Mouse (Mus musculus) heart, postnatal 4 days (tissue): Measurements from ENCODE around the gene 2410002F23Rik. TPM values are rescaled to one million over a fixed set of nuclear protein-coding genes. Genes with fewer than 3 reads are reported as not detected.
A peak's percentile ranks its signal among the peaks of the same experiment; 100 is the strongest.
"Not testable (repeated sequence)": the region's sequence is repeated elsewhere in the genome, so short reads cannot be mapped to it uniquely, and the experiment has no call there.

Experiments
- DNase-seq: peaks from one replicate; pipeline ENCODE4 v3.0.0; 2021
- total RNA-seq, 2 experiments: library from RNA; stranded (reverse); gene quantifications; 2 replicates each; pipeline ENCODE4 v1.2.3; 2021

2410002F23Rik gene
- total RNA-seq, 2 experiments from 2014 or later, result 72.0 to 72.7 TPM

GRCm38 (mm10) chr7:44262791-44263643 lies 16.5 kb downstream of the 2410002F23Rik start:
- DNase-seq, result peak; percentile 96

- no peak for DNase-seq
Observed at GRCm38 (mm10) chr7:44268117-44268516, 21.6 kb downstream of the 2410002F23Rik start.

DNA sequence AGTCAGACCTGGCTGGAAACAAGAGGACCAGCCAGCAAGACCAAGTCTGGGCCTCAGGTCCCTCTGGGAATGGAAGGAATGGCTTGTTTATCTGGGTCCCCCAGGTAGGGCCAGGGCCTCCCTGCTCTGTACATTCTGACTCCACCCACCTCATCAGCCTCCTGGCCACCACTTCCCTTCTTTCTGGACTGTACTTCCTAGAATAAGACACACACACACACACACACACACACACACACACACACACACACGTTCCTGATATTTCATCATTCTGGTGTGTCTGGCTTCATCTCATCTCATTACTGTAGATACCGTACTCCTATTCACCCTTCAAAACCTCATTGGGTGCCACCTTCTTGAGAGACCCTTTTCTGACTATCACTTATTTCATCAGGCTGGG lies 22.9 kb downstream of the 2410002F23Rik start:
- DNase-seq, result no peak

DNA sequence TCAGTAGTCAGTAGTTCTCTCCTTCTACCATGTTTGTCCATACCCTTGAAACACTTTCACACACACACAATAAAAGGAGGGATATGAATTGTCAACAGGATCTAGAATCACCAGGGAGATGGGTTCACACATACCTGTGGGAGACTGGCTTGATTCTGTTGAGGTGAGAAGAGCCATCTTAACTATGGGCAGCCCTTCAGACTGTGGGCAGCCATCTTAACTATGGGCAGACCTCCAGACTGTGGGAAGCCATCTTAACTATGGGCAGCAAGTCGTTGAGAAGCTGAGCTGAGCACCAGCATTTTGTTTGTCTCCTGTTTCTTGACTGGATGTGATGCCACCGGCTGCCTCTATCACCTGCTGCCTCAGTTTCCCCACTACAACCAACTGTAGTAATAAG lies 24.8 kb downstream of the 2410002F23Rik start:
- DNase-seq, result no peak

- DNase-seq, result no peak
Observed at GRCm38 (mm10) chr7:44272546-44272945, 26.0 kb downstream of the 2410002F23Rik start.

- DNase-seq, result no peak
Observed at GRCm38 (mm10) chr7:44273446-44273845, 26.9 kb downstream of the 2410002F23Rik start.

GRCm38 (mm10) chr7:44274096-44274495 lies 27.6 kb downstream of the 2410002F23Rik start:
- DNase-seq, result no peak

DNA sequence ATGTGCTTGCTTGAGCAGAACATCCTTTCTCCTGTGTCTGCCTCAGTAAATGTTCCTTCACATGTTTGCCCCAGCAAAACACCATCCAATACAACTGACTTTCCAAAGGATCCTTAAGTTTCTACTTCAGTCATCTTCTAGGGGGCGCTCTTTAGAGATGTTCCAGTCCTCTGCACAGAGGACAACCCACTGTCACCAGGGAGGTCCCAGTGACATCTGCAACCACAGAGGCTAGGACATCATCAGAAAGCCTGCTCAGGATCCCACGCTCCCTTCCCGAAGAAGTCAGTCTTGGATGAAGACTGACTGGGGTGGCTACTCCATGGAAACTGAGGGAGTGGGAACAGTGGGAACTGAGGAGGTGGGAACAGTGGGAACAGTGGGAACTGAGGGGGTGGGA lies 29.0 kb downstream of the 2410002F23Rik start:
- no peak for DNase-seq

DNA sequence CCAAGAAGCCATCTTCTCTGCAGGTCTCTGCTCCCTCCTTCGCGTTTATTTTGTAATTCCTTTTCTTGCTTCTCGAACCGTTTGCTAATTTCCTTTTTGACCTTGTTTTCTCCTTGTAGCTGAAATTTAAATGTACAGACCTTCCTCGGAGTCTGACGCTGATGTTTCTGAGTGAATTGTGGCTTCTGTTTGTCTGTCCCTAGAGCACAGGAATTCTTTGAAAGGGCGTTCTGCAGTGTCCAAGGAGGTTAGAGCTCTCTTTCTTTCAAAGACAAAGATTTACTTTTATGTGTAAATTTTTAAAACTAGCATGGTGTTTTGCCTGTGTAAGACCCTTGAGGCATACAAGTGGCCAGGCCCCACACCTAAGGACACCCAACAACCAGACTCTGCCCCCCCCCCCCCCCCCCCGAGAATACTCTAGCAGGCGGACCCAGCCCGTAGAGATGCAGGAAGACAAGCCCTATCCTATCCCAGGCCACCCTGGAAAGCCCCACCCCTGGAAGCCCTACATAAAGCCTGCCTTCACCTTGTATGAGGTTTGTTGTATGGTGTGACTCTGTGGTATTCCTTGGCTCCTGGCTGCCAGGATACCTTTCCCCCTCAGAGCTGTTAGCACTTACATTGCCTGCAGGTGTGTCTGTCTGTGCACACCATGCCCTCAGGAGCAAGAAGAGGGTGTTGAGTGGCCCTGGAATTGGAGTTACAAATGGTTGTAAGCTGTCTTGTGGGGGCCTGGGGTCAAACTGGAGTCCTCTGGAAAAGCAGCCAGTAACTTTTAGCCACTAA lies 30.1 kb downstream of the 2410002F23Rik start:
- no peak for DNase-seq

DNA sequence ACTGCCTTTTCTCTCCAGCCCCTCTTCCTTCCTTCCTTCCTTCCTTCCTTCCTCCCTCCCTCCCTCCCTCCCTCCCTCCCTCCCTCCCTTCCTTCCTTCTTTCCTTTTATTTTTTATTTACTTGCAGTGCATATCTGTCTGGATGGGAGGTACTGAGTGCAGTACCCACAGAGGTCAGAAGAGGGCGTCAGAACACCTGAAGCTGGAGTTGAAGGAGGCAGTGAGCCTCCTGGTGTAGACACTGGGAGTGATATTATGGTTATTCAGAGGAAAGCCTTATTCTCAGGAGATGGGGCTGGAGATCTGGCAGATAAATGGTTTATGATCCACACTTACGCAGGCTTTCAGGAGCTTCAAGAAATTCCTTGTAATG lies 30.7 kb downstream of the 2410002F23Rik start:
- DNase-seq, result peak; percentile 33

- no peak for DNase-seq
Observed at GRCm38 (mm10) chr7:44280959-44281358, 34.4 kb downstream of the 2410002F23Rik start.

DNA sequence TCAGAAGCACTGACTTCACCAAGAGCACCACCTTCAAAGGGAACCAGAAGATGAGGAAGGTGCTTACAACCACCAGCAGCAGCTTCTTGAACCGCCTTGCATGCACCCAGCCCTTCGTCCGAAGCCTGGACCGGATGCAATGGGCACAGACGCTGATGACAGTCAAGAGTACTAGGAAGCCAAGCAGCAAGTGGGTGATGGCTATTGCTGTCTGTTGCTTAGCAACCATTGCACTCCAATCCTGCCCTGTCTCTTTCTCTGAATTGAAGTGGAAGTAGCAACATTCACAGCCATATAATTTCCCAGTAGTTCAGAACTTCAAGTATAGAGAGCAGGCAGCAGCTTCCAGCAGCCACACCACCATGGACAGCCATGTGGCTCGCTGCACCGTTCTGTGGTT lies 35.1 kb downstream of the 2410002F23Rik start:
- DNase-seq, result no peak

- DNase-seq, result no peak
Observed at GRCm38 (mm10) chr7:44287760-44288159, 41.2 kb downstream of the 2410002F23Rik start.

DNA sequence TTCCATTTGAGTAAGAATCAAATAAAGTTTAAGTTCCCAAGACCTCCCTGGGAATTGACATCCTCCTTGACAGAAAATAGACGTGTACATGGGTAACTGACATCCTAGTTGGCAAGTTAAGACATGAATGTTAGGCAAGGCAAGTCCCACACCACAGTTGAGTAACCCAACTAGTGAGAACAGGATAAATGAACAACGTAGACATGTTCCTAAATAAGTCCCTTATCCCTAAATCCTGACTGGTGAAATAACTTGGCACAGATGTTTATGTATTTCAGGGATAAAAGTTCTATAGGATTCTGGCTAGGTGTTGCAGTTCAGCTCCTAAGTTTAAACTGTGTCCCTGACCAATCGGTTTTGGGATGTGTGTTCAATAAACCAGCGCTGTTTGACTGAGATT lies 44.5 kb downstream of the 2410002F23Rik start:
- DNase-seq, result no peak

GRCm38 (mm10) chr7:44291418-44291817 lies 44.9 kb downstream of the 2410002F23Rik start:
- no peak for DNase-seq

DNA sequence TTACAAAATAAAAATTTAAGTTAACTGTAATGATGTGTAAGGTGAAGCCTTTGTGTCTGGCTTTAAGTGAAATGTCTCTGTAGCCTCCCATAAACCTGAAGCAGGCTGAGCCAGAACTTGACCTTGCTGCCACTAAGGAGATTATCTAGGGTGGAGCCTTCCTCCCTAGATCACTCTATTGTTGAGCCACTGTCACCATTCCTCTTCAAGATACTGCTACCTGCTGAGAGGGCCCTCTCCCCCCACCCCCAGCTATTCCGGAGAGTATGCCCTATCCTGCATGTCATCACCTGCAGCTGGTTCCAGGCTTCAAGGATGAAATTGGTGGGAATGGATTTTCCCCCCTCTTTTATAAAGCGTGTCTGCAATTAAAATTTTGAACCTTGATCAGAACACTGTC lies 51.0 kb downstream of the 2410002F23Rik start:
- DNase-seq, result not testable (repeated sequence)

Other genes starting within 250 kb of the 2410002F23Rik start
- not detected for gene Klk1b26, start 234.6 kb upstream of the 2410002F23Rik start, total RNA-seq
- gene Klk1b27, start 194.4 kb upstream of the 2410002F23Rik start, total RNA-seq, result not detected
- gene Klk1b21, start 144.4 kb upstream of the 2410002F23Rik start, total RNA-seq, result not detected
- not detected for gene Klk1b22, start 134.0 kb upstream of the 2410002F23Rik start, total RNA-seq
- not detected for gene Klk1b16, start 110.0 kb upstream of the 2410002F23Rik start, total RNA-seq
- not detected for gene Klk1b24, start 58.5 kb upstream of the 2410002F23Rik start, total RNA-seq
- gene Klk1b3, start 48.5 kb upstream of the 2410002F23Rik start, total RNA-seq, result not detected
- not detected for gene Klk1b4, start 39.3 kb upstream of the 2410002F23Rik start, total RNA-seq
- gene Klk1b5, start 30.8 kb upstream of the 2410002F23Rik start, total RNA-seq, result not detected
- not detected for gene Klk1, start 21.4 kb upstream of the 2410002F23Rik start, total RNA-seq
- gene Gm36864, start 10.5 kb upstream of the 2410002F23Rik start, total RNA-seq, result not detected
- gene 1700028J19Rik, start within 50 bp of the 2410002F23Rik start, total RNA-seq, result under 1 TPM; 0.61 to 0.79 TPM
- gene Acp4, start 10.7 kb downstream of the 2410002F23Rik start, total RNA-seq, result not detected
- gene Gm15517, start 14.7 kb downstream of the 2410002F23Rik start, total RNA-seq, result not detected
- under 1 TPM; 0.71 to 0.92 TPM for gene Clec11a, start 60.2 kb downstream of the 2410002F23Rik start, total RNA-seq
- gene Shank1, start 63.5 kb downstream of the 2410002F23Rik start, total RNA-seq, result 1 to 10 TPM; 3.5 to 4.6 TPM
- gene Syt3, start 137.4 kb downstream of the 2410002F23Rik start, total RNA-seq, result 1 to 10 TPM in 1 of 2 experiments, under 1 TPM in 1; 0.88 to 1.4 TPM
- not detected for gene 1700008O03Rik, start 139.1 kb downstream of the 2410002F23Rik start, total RNA-seq
- 10 to 100 TPM; 50.2 to 51.9 TPM for gene Lrrc4b, start 182.3 kb downstream of the 2410002F23Rik start, total RNA-seq
- gene Aspdh, start 218.7 kb downstream of the 2410002F23Rik start, total RNA-seq, result 1 to 10 TPM; 2.2 TPM
- 10 to 100 TPM; 71.8 to 81.4 TPM for gene Josd2, start 221.3 kb downstream of the 2410002F23Rik start, total RNA-seq
- 10 to 100 TPM; 91.4 to 93.4 TPM for gene Emc10, start 249.8 kb downstream of the 2410002F23Rik start, total RNA-seq
- 1 to 10 TPM; 6.3 to 6.7 TPM for gene Fam71e1, start 249.9 kb downstream of the 2410002F23Rik start, total RNA-seq